Mouse (Mus musculus): ENCODE data around the gene Nans. TPM values are rescaled to one million over a fixed set of nuclear protein-coding genes. Genes with fewer than 3 reads are reported as not detected.

The Nans gene
- polyA plus RNA-seq, 1 experiment from 2014 or later, result 77.2 TPM

DNA sequence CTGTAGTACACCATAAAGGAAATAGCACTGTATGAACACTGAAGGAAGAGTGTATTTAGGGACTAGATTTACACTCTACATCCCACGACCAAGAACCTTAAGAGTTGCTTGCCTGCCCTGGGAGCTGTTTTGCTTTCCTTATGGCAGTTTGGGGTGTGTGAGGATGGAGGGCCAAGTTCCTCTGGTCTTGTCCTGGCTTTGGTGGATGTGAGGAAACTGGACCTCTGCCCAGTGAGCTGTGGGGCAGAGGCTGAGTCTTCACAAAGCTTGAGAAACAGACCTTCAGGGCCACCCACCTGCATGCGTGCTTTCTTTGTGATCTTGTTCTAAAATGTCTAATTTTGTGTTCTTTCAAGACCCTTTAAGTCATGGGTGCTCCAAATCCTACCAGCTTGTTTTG is 43.5 kb downstream of the Nans start:
- no peak overlapping the region for H3K4me3 ChIP-seq (ENCODE audit: low read depth, low read length)

DNA sequence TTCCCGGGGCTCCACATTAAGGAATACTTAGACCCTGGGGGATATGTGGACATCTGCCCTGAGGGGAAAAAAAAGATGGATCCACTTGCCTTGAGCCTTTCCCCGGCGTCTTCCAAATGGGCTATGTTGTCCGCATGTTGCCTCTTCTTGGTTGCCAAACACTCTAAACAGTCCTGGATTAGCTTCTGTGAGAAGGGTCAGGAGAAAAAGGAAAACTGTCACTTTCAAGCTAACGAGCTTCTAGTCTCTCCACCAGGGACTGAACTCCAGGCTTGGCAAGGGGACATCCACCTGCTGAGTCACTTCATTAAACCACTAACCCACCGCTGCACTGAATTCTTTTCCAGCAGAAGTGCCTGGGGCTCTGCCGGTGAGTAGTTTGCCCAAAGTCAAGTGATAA is 43.9 kb downstream of the Nans start:
- H3K4me2 ChIP-seq (replicated peaks; ENCODE audit: low read depth, low read length), result no peak overlapping the region
- WGBS, result 82% methylated on average over 7 of the region's 7 CpGs
- H3K4me1 ChIP-seq (ENCODE audit: control insufficient read depth, insufficient read depth, low read length), result no peaks in the 10 kb centered on the region

More for the DNA sequence above, 43.5 kb downstream of the Nans start:
- no peak overlapping the region for H3K9ac ChIP-seq (replicated peaks; ENCODE audit: low read depth, low read length)
- no peaks in the 10 kb centered on the region for H3K4me1 ChIP-seq (ENCODE audit: control insufficient read depth, insufficient read depth, low read length)
- H3K36me3 ChIP-seq (ENCODE audit: control insufficient read depth, insufficient read depth, low read length), result no peaks in the 10 kb centered on the region
- no peak overlapping the region for H3K4me2 ChIP-seq (replicated peaks; ENCODE audit: low read depth, low read length)
- no peak overlapping the region for H3K27ac ChIP-seq (ENCODE audit: low read length)
- H3K27me3 ChIP-seq (ENCODE audit: control insufficient read depth, insufficient read depth, low read length), result peaks cover 16% of the 10 kb centered on the region; the same call in 1 of the 2 replicates
- no peaks in the 10 kb centered on the region for H3K9me3 ChIP-seq (ENCODE audit: control insufficient read depth, low read depth, low read length)
- no peak for ATAC-seq (ENCODE audit: insufficient number of reproducible peaks, insufficient read depth, low FRiP score, low read depth)
- 85% methylated on average over 2 of the region's 2 CpGs for WGBS

DNA sequence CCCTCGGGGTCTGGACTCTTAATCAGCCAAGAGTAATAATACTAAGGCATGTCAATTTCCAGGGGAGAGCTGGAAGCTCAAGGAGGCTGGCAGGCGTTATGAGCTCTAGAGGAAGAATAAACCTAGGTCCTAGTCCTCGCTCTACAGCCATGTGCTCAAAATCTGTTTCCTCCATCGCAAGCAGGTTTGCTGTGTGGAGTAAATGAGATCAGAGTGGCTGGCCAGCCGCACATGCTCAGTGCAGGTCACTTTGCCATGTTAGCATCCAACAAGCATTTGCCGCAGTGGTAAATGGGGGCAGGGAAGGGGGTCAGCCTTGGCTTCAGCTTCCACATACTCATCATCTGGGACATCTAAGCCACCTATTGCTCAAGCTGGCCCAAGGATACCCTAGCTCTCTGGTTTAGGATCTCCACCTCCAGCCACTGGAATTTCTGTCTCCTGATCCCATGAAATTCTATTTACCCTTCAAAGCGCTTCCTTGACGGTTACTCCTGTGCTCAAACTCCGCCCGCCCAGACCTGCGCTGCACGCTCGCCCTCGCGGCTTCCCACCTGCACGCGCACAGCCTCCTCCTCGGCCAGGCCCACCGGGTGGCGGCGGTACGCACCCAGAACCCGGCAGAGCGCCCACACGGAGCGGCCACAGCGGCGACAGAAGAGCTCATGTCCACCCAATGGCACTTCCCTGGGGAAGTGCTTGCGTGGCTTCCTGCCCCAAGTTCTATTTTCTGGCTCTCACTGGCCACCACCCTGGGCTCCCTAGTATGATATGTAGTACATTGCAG is 45.1 kb downstream of the Nans start:
- no peaks in the 10 kb centered on the region for H3K9me3 ChIP-seq (ENCODE audit: control insufficient read depth, low read depth, low read length)
- H3K27ac ChIP-seq (ENCODE audit: low read length), result no peak overlapping the region
- no peaks in the 10 kb centered on the region for H3K36me3 ChIP-seq (ENCODE audit: control insufficient read depth, insufficient read depth, low read length)
- no peak overlapping the region for H3K9ac ChIP-seq (replicated peaks; ENCODE audit: low read depth, low read length)
- no peak for ATAC-seq (ENCODE audit: insufficient number of reproducible peaks, insufficient read depth, low FRiP score, low read depth)
- peak overlapping the region; percentile 22 for H3K4me3 ChIP-seq (ENCODE audit: low read depth, low read length)
- no peaks in the 10 kb centered on the region for H3K4me1 ChIP-seq (ENCODE audit: control insufficient read depth, insufficient read depth, low read length)
- H3K4me2 ChIP-seq (replicated peaks; ENCODE audit: low read depth, low read length), result peak overlapping the region; percentile 48
- peaks cover 16% of the 10 kb centered on the region; the same call in 1 of the 2 replicates for H3K27me3 ChIP-seq (ENCODE audit: control insufficient read depth, insufficient read depth, low read length)
- whole genome bisulfite sequencing, result 10% methylated on average over 29 of the region's 29 CpGs

More for the DNA sequence above, 43.9 kb downstream of the Nans start:
- no peak for ATAC-seq (ENCODE audit: insufficient number of reproducible peaks, insufficient read depth, low FRiP score, low read depth)
- no peak overlapping the region for H3K4me3 ChIP-seq (ENCODE audit: low read depth, low read length)
- H3K9me3 ChIP-seq (ENCODE audit: control insufficient read depth, low read depth, low read length), result no peaks in the 10 kb centered on the region
- no peaks in the 10 kb centered on the region for H3K36me3 ChIP-seq (ENCODE audit: control insufficient read depth, insufficient read depth, low read length)
- peaks cover 16% of the 10 kb centered on the region; the same call in 1 of the 2 replicates for H3K27me3 ChIP-seq (ENCODE audit: control insufficient read depth, insufficient read depth, low read length)
- no peak overlapping the region for H3K27ac ChIP-seq (ENCODE audit: low read length)
- H3K9ac ChIP-seq (replicated peaks; ENCODE audit: low read depth, low read length), result no peak overlapping the region

DNA sequence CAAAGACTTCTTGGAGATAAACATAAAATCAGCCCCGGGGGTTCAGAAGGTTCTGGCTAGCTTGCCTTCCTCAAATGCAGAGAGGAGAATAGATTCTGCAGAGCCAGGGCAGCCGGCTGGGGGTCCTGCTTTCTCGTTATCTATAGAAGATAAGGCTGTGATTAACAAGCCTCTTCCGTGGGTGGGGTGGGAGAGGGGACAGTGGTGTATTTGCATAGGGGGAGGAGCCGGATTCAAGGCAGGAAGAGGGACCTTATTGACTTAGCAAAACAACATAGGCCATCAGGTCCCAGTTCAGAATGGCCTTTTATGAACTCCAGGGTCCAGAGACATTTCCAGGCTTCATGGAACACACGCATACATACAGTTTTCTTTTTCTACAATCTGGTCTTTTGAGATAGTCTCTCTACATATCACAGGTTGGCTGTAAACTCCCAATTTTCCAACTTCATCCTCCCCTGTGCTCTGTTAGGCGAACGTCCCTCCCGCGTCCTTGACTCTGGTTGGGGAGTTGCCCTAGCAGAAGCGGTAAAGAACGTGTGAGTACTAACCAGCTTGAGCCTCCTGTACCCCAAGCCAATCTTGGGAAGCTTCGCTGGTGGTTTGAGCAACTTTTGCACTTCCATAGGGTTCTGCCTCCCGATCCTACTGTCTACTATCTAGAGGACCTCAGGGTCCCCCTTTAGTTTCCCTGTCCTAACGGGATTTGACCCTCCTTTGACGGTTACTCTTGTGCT is 46.2 kb downstream of the Nans start:
- H3K27ac ChIP-seq (ENCODE audit: low read length), result no peak overlapping the region
- peak overlapping the region; percentile 44 for H3K4me3 ChIP-seq (ENCODE audit: low read depth, low read length)
- WGBS, result 9% methylated on average over 16 of the region's 16 CpGs
- peak; percentile 6; the same call in 1 of the 2 replicates for ATAC-seq (ENCODE audit: insufficient number of reproducible peaks, insufficient read depth, low FRiP score, low read depth)
- no peaks in the 10 kb centered on the region for H3K9me3 ChIP-seq (ENCODE audit: control insufficient read depth, low read depth, low read length)
- no peaks in the 10 kb centered on the region for H3K4me1 ChIP-seq (ENCODE audit: control insufficient read depth, insufficient read depth, low read length)
- H3K4me2 ChIP-seq (replicated peaks; ENCODE audit: low read depth, low read length), result peak overlapping the region; percentile 48
- no peak overlapping the region; the same call in 1 of the 2 replicates for H3K9ac ChIP-seq (replicated peaks; ENCODE audit: low read depth, low read length)
- H3K36me3 ChIP-seq (ENCODE audit: control insufficient read depth, insufficient read depth, low read length), result no peaks in the 10 kb centered on the region
- peaks cover 16% of the 10 kb centered on the region; the same call in 1 of the 2 replicates for H3K27me3 ChIP-seq (ENCODE audit: control insufficient read depth, insufficient read depth, low read length)

DNA sequence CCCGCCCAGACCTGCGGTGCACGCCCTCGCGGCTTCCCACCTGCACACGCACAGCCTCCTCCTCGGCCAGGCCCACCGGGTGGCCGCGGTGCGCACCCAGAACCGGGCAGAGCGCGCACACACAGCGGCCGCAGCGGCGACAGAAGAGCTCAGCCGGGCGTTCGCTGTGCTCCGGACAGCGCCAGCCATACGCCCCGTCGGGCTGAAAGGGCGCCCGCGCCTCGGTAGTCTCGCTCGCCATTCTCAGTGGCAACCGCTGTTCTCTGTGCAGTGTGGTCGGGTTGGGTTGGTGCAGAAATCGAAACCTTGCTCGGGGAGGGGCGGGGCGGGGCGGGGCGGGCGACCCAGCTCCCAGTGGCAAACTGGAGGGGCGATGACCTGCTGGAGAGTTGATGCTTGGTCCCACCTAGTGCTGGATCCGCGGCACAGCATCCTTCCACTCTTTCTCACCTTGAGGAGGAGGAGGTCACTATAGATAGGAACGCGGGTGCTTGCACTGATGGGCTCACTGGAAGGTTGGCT is 46.9 kb downstream of the Nans start, which contains the start of gene Trim14:
Gene Trim14 (minus strand): TSS at position 302 of the 522 bp plus-strand sequence.
- Histone ChIP-seq H3K4me1 (ENCODE audit: control insufficient read depth, insufficient read depth, low read length) (no peaks in the 10 kb centered on the region), H3K36me3 (ENCODE audit: control insufficient read depth, insufficient read depth, low read length) (no peaks in the 10 kb centered on the region), H3K9me3 (ENCODE audit: control insufficient read depth, low read depth, low read length) (no peaks in the 10 kb centered on the region), H3K4me2 (replicated peaks; ENCODE audit: low read depth, low read length) (peak within 1 kb of the TSS; percentile 48), H3K4me3 (ENCODE audit: low read depth, low read length) (peak within 1 kb of the TSS; percentile 44), H3K27ac (ENCODE audit: low read length) (no peak within 1 kb of the TSS), H3K9ac (replicated peaks; ENCODE audit: low read depth, low read length) (no peak within 1 kb of the TSS; the same call in 1 of the 2 replicates), H3K27me3 (ENCODE audit: control insufficient read depth, insufficient read depth, low read length) (peaks cover 16% of the 10 kb centered on the region; the same call in 1 of the 2 replicates)
- peak; percentile 70 for ATAC-seq (ENCODE audit: insufficient number of reproducible peaks, insufficient read depth, low FRiP score, low read depth)
- under 1% methylated on average over 46 of the region's 46 CpGs for WGBS

DNA sequence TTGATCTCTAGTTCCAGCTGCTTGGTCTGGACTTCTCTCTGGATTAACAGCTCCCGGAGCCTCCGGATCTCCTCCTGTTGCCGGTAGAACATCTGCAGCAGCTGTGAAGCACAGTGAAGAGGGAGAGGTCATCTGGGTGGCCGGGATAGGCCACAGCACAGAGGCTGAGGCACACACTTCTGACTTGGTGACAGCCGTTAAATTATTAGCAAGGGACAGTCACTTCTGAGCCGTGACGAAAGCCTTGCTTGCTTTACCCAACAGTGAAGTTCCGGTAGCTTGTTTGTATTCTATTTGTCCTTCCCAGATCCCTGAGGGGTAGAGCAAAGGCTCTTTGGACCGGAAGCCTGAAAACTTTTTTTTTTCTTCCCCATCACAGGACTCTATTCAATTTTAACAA is 50.1 kb downstream of the Nans start:
- Histone ChIP-seq H3K9ac (replicated peaks; ENCODE audit: low read depth, low read length) (no peak overlapping the region), H3K4me3 (ENCODE audit: low read depth, low read length) (no peak overlapping the region), H3K27me3 (ENCODE audit: control insufficient read depth, insufficient read depth, low read length) (peaks cover 16% of the 10 kb centered on the region; the same call in 1 of the 2 replicates), H3K4me2 (replicated peaks; ENCODE audit: low read depth, low read length) (no peak overlapping the region), H3K9me3 (ENCODE audit: control insufficient read depth, low read depth, low read length) (no peaks in the 10 kb centered on the region), H3K27ac (ENCODE audit: low read length) (no peak overlapping the region), H3K4me1 (ENCODE audit: control insufficient read depth, insufficient read depth, low read length) (no peaks in the 10 kb centered on the region), H3K36me3 (ENCODE audit: control insufficient read depth, insufficient read depth, low read length) (no peaks in the 10 kb centered on the region)
- ATAC-seq (ENCODE audit: insufficient number of reproducible peaks, insufficient read depth, low FRiP score, low read depth), result no peak
- WGBS, result 54% methylated on average over 9 of the region's 9 CpGs

DNA sequence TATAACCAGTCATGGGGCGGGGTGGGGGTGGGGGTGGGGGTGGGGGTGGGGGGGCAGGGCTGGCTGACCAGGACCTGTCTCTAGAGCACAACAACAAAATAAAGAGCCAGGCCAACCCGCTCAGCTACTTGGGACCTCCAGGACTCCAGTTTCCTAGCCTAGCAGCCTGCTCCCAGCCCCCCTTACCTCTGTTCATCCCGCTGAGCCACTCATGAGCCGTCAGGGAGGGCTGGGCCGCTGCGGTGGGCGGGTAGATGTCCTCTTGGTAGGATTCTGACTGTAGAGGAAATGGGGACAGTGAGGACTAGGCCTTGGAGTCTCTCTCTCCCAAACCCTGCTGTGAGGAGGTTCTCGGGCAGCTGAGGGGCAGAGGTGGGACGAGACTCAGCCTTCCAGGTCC is 52.7 kb downstream of the Nans start:
- Histone ChIP-seq H3K4me2 (replicated peaks; ENCODE audit: low read depth, low read length) (no peak overlapping the region), H3K4me3 (ENCODE audit: low read depth, low read length) (no peak overlapping the region), H3K36me3 (ENCODE audit: control insufficient read depth, insufficient read depth, low read length) (no peaks in the 10 kb centered on the region), H3K4me1 (ENCODE audit: control insufficient read depth, insufficient read depth, low read length) (no peaks in the 10 kb centered on the region), H3K9me3 (ENCODE audit: control insufficient read depth, low read depth, low read length) (no peaks in the 10 kb centered on the region), H3K9ac (replicated peaks; ENCODE audit: low read depth, low read length) (no peak overlapping the region), H3K27me3 (ENCODE audit: control insufficient read depth, insufficient read depth, low read length) (0 out of 2 replicates have a peak, but pooled peaks cover 2% of the 10 kb centered on the region), H3K27ac (ENCODE audit: low read length) (no peak overlapping the region)
- WGBS, result 51% methylated on average over 9 of the region's 9 CpGs
- no peak for ATAC-seq (ENCODE audit: insufficient number of reproducible peaks, insufficient read depth, low FRiP score, low read depth)

DNA sequence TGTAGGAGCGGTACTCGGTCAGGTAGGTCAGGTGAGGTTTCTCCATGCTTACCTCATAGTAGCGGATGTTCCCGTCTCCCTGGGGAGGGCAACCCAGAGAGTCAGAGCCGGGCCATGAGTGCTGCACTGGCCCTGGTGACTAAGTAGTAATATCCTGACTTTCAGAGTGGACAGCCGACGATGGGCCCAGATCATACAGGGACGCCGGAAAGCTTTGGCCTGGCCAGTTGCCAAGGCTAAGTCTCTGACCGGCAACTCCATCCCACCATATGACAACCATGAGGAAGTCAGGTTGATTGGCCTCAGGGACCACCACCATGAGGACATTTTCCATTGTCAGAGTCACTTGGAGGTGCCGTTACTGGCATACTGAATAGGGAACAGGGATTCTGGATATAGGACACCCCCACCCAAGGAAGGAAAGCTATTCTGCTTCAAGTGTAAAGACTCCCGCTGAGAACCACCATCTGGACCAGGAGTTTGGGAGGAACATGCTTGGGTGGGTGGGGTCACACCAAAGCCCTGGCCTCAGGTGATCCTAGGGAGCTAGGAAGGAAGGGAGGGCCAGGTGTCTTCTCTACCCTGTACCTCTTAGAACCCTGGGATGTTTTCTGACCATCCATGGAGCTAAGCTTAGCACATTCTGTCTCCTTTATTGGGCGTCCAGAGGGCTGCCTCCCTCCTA is 54.5 kb downstream of the Nans start:
- H3K27me3 ChIP-seq (ENCODE audit: control insufficient read depth, insufficient read depth, low read length), result no peaks in the 10 kb centered on the region
- no peak overlapping the region for H3K9ac ChIP-seq (replicated peaks; ENCODE audit: low read depth, low read length)
- H3K36me3 ChIP-seq (ENCODE audit: control insufficient read depth, insufficient read depth, low read length), result no peaks in the 10 kb centered on the region
- no peak for ATAC-seq (ENCODE audit: insufficient number of reproducible peaks, insufficient read depth, low FRiP score, low read depth)
- no peak overlapping the region for H3K4me2 ChIP-seq (replicated peaks; ENCODE audit: low read depth, low read length)
- no peaks in the 10 kb centered on the region for H3K4me1 ChIP-seq (ENCODE audit: control insufficient read depth, insufficient read depth, low read length)
- H3K9me3 ChIP-seq (ENCODE audit: control insufficient read depth, low read depth, low read length), result no peaks in the 10 kb centered on the region
- WGBS, result 90% methylated on average over 13 of the region's 13 CpGs
- no peak overlapping the region for H3K4me3 ChIP-seq (ENCODE audit: low read depth, low read length)
- H3K27ac ChIP-seq (ENCODE audit: low read length), result no peak overlapping the region

Measured in stomach, embryonic 14.5 days (tissue).